Mouse (Mus musculus) liver, embryonic 11.5 days (tissue): ENCODE results near the gene Acat2. TPM values are rescaled to one million over a fixed set of nuclear protein-coding genes. Genes with fewer than 3 reads are reported as not detected.
A peak's percentile ranks its signal among the peaks of the same experiment; 100 is the strongest.
"Not testable (repeated sequence)": the region's sequence is repeated elsewhere in the genome, so short reads cannot be mapped to it uniquely, and the experiment has no call there.

Source experiments
- ATAC-seq: fragments of 200-750 bp; cut with Nextera tagmentation; replicated peaks from 2 replicates; pipeline ENCODE4 v1.8.0; 2017; ENCODE audit warnings: moderate number of reproducible peaks, mild to moderate bottlenecking, moderate TSS enrichment, moderate library complexity; ENCODE audit not compliant: low FRiP score
- DNase-seq: peaks from one replicate; pipeline ENCODE4 v3.0.0-alpha.2; 2017; ENCODE audit warnings: low spot score
- H3K27ac ChIP-seq: fragments of 300-500 bp; sonication (generic); 2 replicates; pipeline ENCODE4 v1.5.1; 2014; ENCODE audit warnings: mild to moderate bottlenecking, low read depth, low read length, control low read depth
- H3K27me3 ChIP-seq: fragments of 300-500 bp; sonication (generic); replicated peaks from 2 replicates; pipeline ENCODE4 v1.6.1; 2014; ENCODE audit warnings: low read length, mixed read lengths; ENCODE audit not compliant: control insufficient read depth, insufficient read depth
- H3K36me3 ChIP-seq: fragments of 300-500 bp; sonication (generic); 2 replicates; pipeline ENCODE4 v1.6.1; 2014; ENCODE audit warnings: mild to moderate bottlenecking, low read length, moderate library complexity, mixed read lengths; ENCODE audit not compliant: control insufficient read depth, insufficient read depth
- H3K4me1 ChIP-seq: fragments of 300-500 bp; sonication (generic); replicated peaks from 2 replicates; pipeline ENCODE4 v1.6.1; 2014; ENCODE audit warnings: low read length, mixed read lengths; ENCODE audit not compliant: control insufficient read depth, insufficient read depth
- H3K4me2 ChIP-seq: fragments of 300-500 bp; sonication (generic); 2 replicates; pipeline ENCODE4 v1.6.1; 2014; ENCODE audit warnings: mild to moderate bottlenecking, control low read depth, moderate library complexity
- H3K4me3 ChIP-seq: fragments of 300-500 bp; sonication (generic); 2 replicates; pipeline ENCODE4 v1.5.1; 2014; ENCODE audit warnings: low read depth, low read length, control low read depth
- H3K9ac ChIP-seq: fragments of 300-500 bp; sonication (generic); 2 replicates; pipeline ENCODE4 v1.6.1; 2014; ENCODE audit warnings: low read depth, low read length, control low read depth
- H3K9me3 ChIP-seq: fragments of 300-500 bp; sonication (generic); 2 replicates; pipeline ENCODE4 v1.6.1; 2016; ENCODE audit warnings: low read length, inconsistent platforms, mixed read lengths; ENCODE audit not compliant: control insufficient read depth
- WGBS: fragments of 180-500 bp; shearing (Covaris S2); extraction: QIAGEN DNeasy Blood & Tissue Kit; methylation state at CpG from one replicate; pipeline ENCODE4 v1.1.7; 2014; 5-methylcytosine and 5-hydroxymethylcytosine counted together
- polyA plus RNA-seq: library from polyadenylated mRNA; unstranded; fragments of >200 nt; fragmentation: Nextera tagmentation; extraction: Ambion mirVana; gene quantifications from 2 replicates; pipeline ENCODE4 v1.2.1, GENCODE M21; 2014

Acat2 gene
- 113 and 126 TPM in 2 replicates for polyA plus RNA-seq

- ATAC-seq (peak; percentile 98), DNase-seq (peak; percentile 92)
- peaks cover 4% of the 10 kb centered on the region; the same call in 1 of the 2 replicates for H3K36me3 ChIP-seq
- H3K4me3 ChIP-seq, result peak within 1 kb of the TSS; percentile 78
- WGBS, result under 1% methylated on average over 42 of the region's 42 CpGs
- peak within 1 kb of the TSS; percentile 73 for H3K9ac ChIP-seq
- no peaks in the 10 kb centered on the region for H3K9me3 ChIP-seq
- H3K27ac ChIP-seq, result peak within 1 kb of the TSS; percentile 77
- H3K4me1 ChIP-seq, result peaks cover 9% of the 10 kb centered on the region
- no peaks in the 10 kb centered on the region for H3K27me3 ChIP-seq
- H3K4me2 ChIP-seq, result peak within 1 kb of the TSS; percentile 90
Observed at GRCm38 (mm10) chr17:12960331-12960873, at the start of gene Acat2. TSS of gene Acat2 (minus strand) at chr17:12960747.

- Histone ChIP-seq H3K9ac (no peak overlapping the region), H3K4me1 (no peaks in the 10 kb centered on the region; the same call in 1 of the 2 replicates), H3K27me3 (no peaks in the 10 kb centered on the region), H3K9me3 (no peaks in the 10 kb centered on the region), H3K4me2 (no peak overlapping the region), H3K27ac (no peak overlapping the region), H3K4me3 (no peak overlapping the region), H3K36me3 (peaks cover 16% of the 10 kb centered on the region)
- no peak for DNase-seq
- ATAC-seq, result no peak
- WGBS, result 31% methylated on average over 3 of the region's 3 CpGs
Observed at GRCm38 (mm10) chr17:13009887-13010286, 49.3 kb upstream of the Acat2 start.

GRCm38 (mm10) chr17:13008528-13008927 is 48.0 kb upstream of the Acat2 start:
- WGBS, result 4% methylated on average over 10 of the region's 10 CpGs
- H3K36me3 ChIP-seq, result peaks cover 8% of the 10 kb centered on the region
- peak overlapping the region; percentile 88 for H3K9ac ChIP-seq
- H3K4me1 ChIP-seq, result no peaks in the 10 kb centered on the region; the same call in 1 of the 2 replicates
- peak; percentile 48 for DNase-seq
- no peaks in the 10 kb centered on the region for H3K27me3 ChIP-seq
- peak overlapping the region; percentile 88; the same call in 1 of the 2 replicates for H3K27ac ChIP-seq
- H3K4me3 ChIP-seq, result peak overlapping the region; percentile 91
- no peak for ATAC-seq
- peak overlapping the region; percentile 91 for H3K4me2 ChIP-seq
- no peaks in the 10 kb centered on the region for H3K9me3 ChIP-seq

- H3K4me2 ChIP-seq, result peak overlapping the region; percentile 91
- peak overlapping the region; percentile 88 for H3K9ac ChIP-seq
- peak overlapping the region; percentile 88 for H3K27ac ChIP-seq
- no peaks in the 10 kb centered on the region for H3K9me3 ChIP-seq
- ATAC-seq (peak; percentile 98), DNase-seq (peak; percentile 98)
- no peaks in the 10 kb centered on the region; the same call in 1 of the 2 replicates for H3K4me1 ChIP-seq
- H3K4me3 ChIP-seq, result peak overlapping the region; percentile 91
- H3K36me3 ChIP-seq, result peaks cover 3% of the 10 kb centered on the region; the same call in 1 of the 2 replicates
- under 1% methylated on average over 76 of the region's 76 CpGs for WGBS
- H3K27me3 ChIP-seq, result no peaks in the 10 kb centered on the region
Observed at GRCm38 (mm10) chr17:13007730-13008425, 47.3 kb upstream of the Acat2 start.

- peaks cover 1% of the 10 kb centered on the region; the same call in 1 of the 2 replicates for H3K36me3 ChIP-seq
- WGBS, result 57% methylated on average over 5 of the region's 5 CpGs
- peak overlapping the region; percentile 91 for H3K4me3 ChIP-seq
- no peaks in the 10 kb centered on the region for H3K27me3 ChIP-seq
- H3K27ac ChIP-seq, result no peak overlapping the region
- H3K9me3 ChIP-seq, result no peaks in the 10 kb centered on the region
- H3K9ac ChIP-seq, result no peak overlapping the region
- DNase-seq (no peak), ATAC-seq (no peak)
- H3K4me2 ChIP-seq, result peak overlapping the region; percentile 91
- H3K4me1 ChIP-seq, result no peaks in the 10 kb centered on the region; the same call in 1 of the 2 replicates
Observed at GRCm38 (mm10) chr17:13006984-13007383, 46.4 kb upstream of the Acat2 start.

- not testable (repeated sequence) for H3K9ac ChIP-seq, H3K4me1 ChIP-seq, DNase-seq, ATAC-seq, H3K36me3 ChIP-seq, H3K9me3 ChIP-seq, H3K27me3 ChIP-seq
- Histone ChIP-seq H3K4me2 (peak within 1 kb of the TSS; percentile 91), H3K4me3 (peak within 1 kb of the TSS; percentile 91), H3K27ac (peak within 1 kb of the TSS; percentile 88; the same call in 1 of the 2 replicates)
- WGBS, result 85% methylated on average over 2 of the region's 2 CpGs
Observed at GRCm38 (mm10) chr17:13006546-13006945, 46.0 kb upstream of the Acat2 start, which contains the start of gene Sod2. TSS of gene Sod2 (plus strand) at chr17:13006846.

GRCm38 (mm10) chr17:13004436-13004835 is 43.9 kb upstream of the Acat2 start:
- H3K27me3 ChIP-seq, H3K4me3 ChIP-seq, H3K4me2 ChIP-seq, H3K9me3 ChIP-seq, H3K9ac ChIP-seq, H3K36me3 ChIP-seq, H3K4me1 ChIP-seq, DNase-seq, H3K27ac ChIP-seq, ATAC-seq: not testable (repeated sequence)
- WGBS, result 74% methylated on average over 2 of the region's 2 CpGs

GRCm38 (mm10) chr17:13002243-13002642 is 41.7 kb upstream of the Acat2 start:
- ATAC-seq, DNase-seq, H3K4me3 ChIP-seq, H3K27ac ChIP-seq, H3K4me2 ChIP-seq, H3K4me1 ChIP-seq, H3K9ac ChIP-seq, H3K9me3 ChIP-seq, H3K27me3 ChIP-seq, H3K36me3 ChIP-seq: not testable (repeated sequence)
- 92% methylated on average over 5 of the region's 5 CpGs for WGBS
